Mouse (Mus musculus) monocyte, adult 5-6 weeks (primary cell): ENCODE results near the gene Rhox4d. TPM values are rescaled to one million over a fixed set of nuclear protein-coding genes. Genes with fewer than 3 reads are reported as not detected.
"Not testable (repeated sequence)": the region's sequence is repeated elsewhere in the genome, so short reads cannot be mapped to it uniquely, and the experiment has no call there.

Experiments
- ATAC-seq: fragments of 153-309, 156-312 bp; replicated peaks from 2 replicates; pipeline ENCODE4 v1.8.0; 2017; ENCODE audit warnings: mild to moderate bottlenecking; ENCODE audit not compliant: low TSS enrichment, insufficient number of reproducible peaks, severe bottlenecking, poor library complexity, low FRiP score
- total RNA-seq: library from RNA; stranded (forward); fragments of 200-1000, 200-491, 200-594 nt; gene quantifications from 3 replicates; pipeline ENCODE4 v1.2.3, GENCODE M21; 2017

The Rhox4d gene
- total RNA-seq, result not detected in 3 replicates

DNA sequence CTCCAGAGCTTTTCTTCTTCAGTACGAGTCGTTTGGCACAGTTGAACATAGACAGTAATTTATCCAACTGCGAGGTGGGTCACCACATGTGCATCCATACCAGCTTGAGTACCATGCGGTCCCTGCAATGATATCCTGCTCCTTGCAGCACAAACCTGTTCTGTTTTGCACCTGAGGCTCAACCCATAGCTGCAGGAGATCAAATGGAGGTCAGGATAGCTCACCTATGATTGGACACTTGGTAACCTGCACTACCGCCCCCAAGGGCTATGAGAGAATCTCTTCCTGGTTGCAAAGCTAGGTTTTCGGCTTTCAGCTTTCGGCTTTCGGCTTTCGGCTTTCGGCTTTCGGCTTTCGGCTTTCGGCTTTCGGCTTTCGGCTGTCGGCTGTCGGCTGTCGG, at the start of gene Rhox4d:
Gene Rhox4d (plus strand): TSS at position 301 of the 400 bp plus-strand sequence.
- ATAC-seq, result not testable (repeated sequence)

DNA sequence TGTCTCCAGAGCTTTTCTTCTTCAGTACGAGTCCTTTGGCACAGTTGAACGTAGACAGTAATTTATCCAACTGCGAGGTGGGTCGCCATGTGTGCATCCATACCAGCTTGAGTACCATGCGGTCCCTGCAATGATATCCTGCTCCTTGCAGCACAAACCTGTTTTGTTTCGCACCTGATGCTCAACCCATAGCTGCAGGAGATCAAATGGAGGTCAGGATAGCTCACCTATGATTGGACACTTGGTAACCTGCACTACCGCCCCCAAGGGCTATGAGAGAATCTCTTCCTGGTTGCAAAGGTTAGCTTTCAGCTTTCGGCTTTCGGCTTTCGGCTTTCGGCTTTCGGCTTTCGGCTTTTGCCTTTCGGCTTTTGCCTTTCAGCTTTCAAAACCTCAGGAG, 34.1 kb upstream of the Rhox4d start, which contains the start of gene Rhox4c:
Gene Rhox4c (plus strand): TSS at position 301 of the 400 bp plus-strand sequence.
- ATAC-seq, result not testable (repeated sequence)

DNA sequence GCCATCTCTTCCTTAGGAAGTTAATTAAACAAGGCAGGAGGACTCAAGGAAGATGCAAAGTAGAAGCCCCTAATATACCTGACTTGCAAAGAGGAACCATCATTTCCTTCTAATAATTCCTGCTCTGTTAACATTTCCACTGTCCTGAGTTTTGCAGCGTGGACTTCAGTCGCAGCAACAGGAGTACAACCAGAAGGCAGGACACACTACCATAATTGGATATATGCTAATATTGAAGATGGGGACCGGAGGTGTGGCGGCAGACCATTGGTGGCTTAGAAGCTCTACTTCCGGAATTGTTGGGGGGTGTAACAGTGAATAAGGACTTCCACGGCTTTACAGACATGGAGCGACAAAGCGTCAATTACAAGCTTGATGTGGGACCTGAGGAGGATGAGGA, 16.0 kb downstream of the Rhox4d start, which contains the start of gene Rhox2e:
Gene Rhox2e (plus strand): TSS at position 301 of the 400 bp plus-strand sequence.
- not testable (repeated sequence) for ATAC-seq

GRCm38 (mm10) chrX:37541719-37542118, 27.6 kb downstream of the Rhox4d start, which contains the start of gene Rhox3e:
Rhox3e (plus strand) TSS chrX:37542019.
- not testable (repeated sequence) for ATAC-seq

GRCm38 (mm10) chrX:37557112-37557511, 43.0 kb downstream of the Rhox4d start, which contains the start of gene Rhox4e:
Rhox4e (plus strand) TSS chrX:37557412.
- ATAC-seq, result not testable (repeated sequence)

Other genes starting within 250 kb of the Rhox4d start
- not detected in 3 replicates for gene Rhox4a, start 249.0 kb upstream of the Rhox4d start, total RNA-seq
- gene Rhox3a2, start 134.3 kb upstream of the Rhox4d start, total RNA-seq, result not detected in 3 replicates
- gene Rhox4a2, start 123.5 kb upstream of the Rhox4d start, total RNA-seq, result 0.58 TPM in 1 of 3 replicates, not detected in the others
- gene Rhox2b, start 102.3 kb upstream of the Rhox4d start, total RNA-seq, result not detected in 3 replicates
- not detected in 3 replicates for gene Rhox4b, start 81.9 kb upstream of the Rhox4d start, total RNA-seq
- not detected in 3 replicates for gene Rhox2c, start 60.7 kb upstream of the Rhox4d start, total RNA-seq
- not detected in 3 replicates for gene Rhox3c, start 55.8 kb upstream of the Rhox4d start, total RNA-seq
- not detected in 3 replicates for gene Rhox4c, start 34.0 kb upstream of the Rhox4d start, total RNA-seq
- not detected in 3 replicates for gene Rhox2d, start 20.9 kb upstream of the Rhox4d start, total RNA-seq
- not detected in 3 replicates for gene Rhox2e, start 16.1 kb downstream of the Rhox4d start, total RNA-seq
- gene Rhox3e, start 27.7 kb downstream of the Rhox4d start, total RNA-seq, result not detected in 3 replicates
- gene Rhox4e, start 43.1 kb downstream of the Rhox4d start, total RNA-seq, result not detected in 3 replicates
- not detected in 3 replicates for gene Rhox2f, start 57.0 kb downstream of the Rhox4d start, total RNA-seq
- gene Rhox3f, start 66.6 kb downstream of the Rhox4d start, total RNA-seq, result not detected in 3 replicates
- not detected in 3 replicates for gene Rhox4f, start 93.3 kb downstream of the Rhox4d start, total RNA-seq
- not detected in 3 replicates for gene Rhox3g, start 114.3 kb downstream of the Rhox4d start, total RNA-seq
- not detected in 3 replicates for gene Rhox2g, start 129.1 kb downstream of the Rhox4d start, total RNA-seq
- gene Rhox4g, start 137.0 kb downstream of the Rhox4d start, total RNA-seq, result not detected in 3 replicates
- gene Rhox3h, start 154.4 kb downstream of the Rhox4d start, total RNA-seq, result not detected in 3 replicates
- not detected in 3 replicates for gene Rhox2h, start 158.9 kb downstream of the Rhox4d start, total RNA-seq